9 mouse cellular contexts compared by ENCODE assay signal in genomic region chr19:38258651-38259065, GRCm38 (mm10). TPM values are rescaled to one million over a fixed set of nuclear protein-coding genes. Genes with fewer than 3 reads are reported as not detected.
DNase-seq lines count a peak whose midpoint lies in the region; ATAC-seq and TF ChIP-seq lines count a peak whose summit lies in the region.
"Had no signal": no experiment of that assay in that cellular context is flagged by ENCODE, and none has a peak within 500 bp of the region (broad histone marks: within the 10 kb centered on the region; RNA-seq: fewer than 3 reads in every experiment).

No protein-coding gene starts in this region.

- H3K4me2 ChIP-seq in hindbrain, embryonic 14.5 days (replicated peaks) = no peak overlapping the region
- no peak overlapping the region for H3K4me2 ChIP-seq in hindbrain, embryonic 12.5 days (replicated peaks)
- H3K4me2 ChIP-seq in CH12.LX (ENCODE audit: insufficient read depth, low read depth, poor library complexity, severe bottlenecking) = no peak overlapping the region

- no peak overlapping the region for H3K4me3 ChIP-seq in hindbrain, embryonic 14.5 days (replicated peaks; ENCODE audit: low read length)
- no peak overlapping the region for H3K4me3 ChIP-seq in hindbrain, embryonic 12.5 days
- no peak overlapping the region for H3K4me3 ChIP-seq in CH12.LX (replicated peaks in 1 of 3; ENCODE audit: low read depth in 2 of 3, low read length in 2 of 3, poor library complexity in 1 of 3)
- H3K4me3 ChIP-seq: erythroblast, embryonic 14.5 days had no signal

- no peak for TF ChIP-seq EP300 in CH12.LX (IDR thresholded peaks at IDR 0.05; ENCODE audit: low read length)

- H3K27ac ChIP-seq in hindbrain, embryonic 14.5 days = 0 out of 2 replicates have a peak overlapping the region, but pooled peaks have one; percentile 3
- H3K27ac ChIP-seq in hindbrain, embryonic 12.5 days = no peak overlapping the region
- H3K27ac ChIP-seq in CH12.LX (ENCODE audit: insufficient read depth, low read depth) = no peak overlapping the region

- TF ChIP-seq RAD21 in CH12.LX (IDR thresholded peaks at IDR 0.05; ENCODE audit: low read depth, low read length) = no peak

- H3K27me3 ChIP-seq in hindbrain, embryonic 14.5 days (ENCODE audit: control insufficient read depth, insufficient read depth, low read length) = no peaks in the 10 kb centered on the region
- peaks cover 3% of the 10 kb centered on the region; the same call in 1 of the 2 replicates for H3K27me3 ChIP-seq in hindbrain, embryonic 12.5 days
- H3K27me3 ChIP-seq in CH12.LX (replicated peaks) = no peaks in the 10 kb centered on the region

- WGBS in hindbrain, embryonic 14.5 days = 93% methylated on average over 3 of the region's 3 CpGs
- 81% methylated on average over 3 of the region's 3 CpGs for WGBS in hindbrain, embryonic 12.5 days

- no peak overlapping the region for H3K9ac ChIP-seq in hindbrain, embryonic 14.5 days
- no peak overlapping the region for H3K9ac ChIP-seq in hindbrain, embryonic 12.5 days
- no peak overlapping the region for H3K9ac ChIP-seq in CH12.LX (ENCODE audit: insufficient read depth, low read depth)

- DNase-seq in hindbrain, embryonic 14.5 days (ENCODE audit: low spot score) = peak; percentile 62
- DNase-seq in CH12.LX (ENCODE audit: extremely low read depth) = no peak
- DNase-seq in cerebellum, adult 18-20 months = peak; percentile 66 to 68
- peak; percentile 47 to 60 for DNase-seq in layer of hippocampus, postnatal 10 days (ENCODE audit: low spot score in 2 of 2)
- no peak for DNase-seq in urinary bladder, postnatal 10 days (ENCODE audit: low spot score)
- DNase-seq in MN1 (ENCODE audit: low spot score) = no peak

- no peaks in the 10 kb centered on the region for H3K9me3 ChIP-seq in hindbrain, embryonic 14.5 days (ENCODE audit: control insufficient read depth, low read length)
- no peaks in the 10 kb centered on the region for H3K9me3 ChIP-seq in hindbrain, embryonic 12.5 days (replicated peaks)
- H3K9me3 ChIP-seq in CH12.LX (replicated peaks; ENCODE audit: low read length) = no peaks in the 10 kb centered on the region

- H3K4me1 ChIP-seq in hindbrain, embryonic 14.5 days (replicated peaks; ENCODE audit: control insufficient read depth, insufficient read depth, low read length) = 0 out of 2 replicates have a peak, but pooled peaks cover under 1% of the 10 kb centered on the region
- no peaks in the 10 kb centered on the region for H3K4me1 ChIP-seq in hindbrain, embryonic 12.5 days
- peaks cover 3 to 17% of the 10 kb centered on the region in 2 experiments; a peak in 3 of 4 replicates for H3K4me1 ChIP-seq in CH12.LX (ENCODE audit: control insufficient read depth in 1 of 2, insufficient read depth in 2 of 2)

- peak; percentile 61; the same call in 1 of the 2 replicates for ATAC-seq in hindbrain, embryonic 14.5 days (ENCODE audit: low FRiP score)
- ATAC-seq in hindbrain, embryonic 12.5 days (ENCODE audit: low FRiP score) = no peak; the same call in 1 of the 2 replicates
- ATAC-seq in megakaryocyte progenitor cell, adult 5-6 weeks (replicated peaks; ENCODE audit: poor library complexity) = no peak

- TF ChIP-seq CTCF in CH12.LX (conservative IDR thresholded peaks at IDR 0.05 in 1 of 2, IDR thresholded peaks at IDR 0.05 in 1 of 2; ENCODE audit: low read depth in 2 of 2, low read length in 2 of 2) = no peak

- dilution Hi-C loops in CH12.LX (cut with MboI; ENCODE audit: extremely low pct_ligation_motif_present, extremely low pct_unique_long_range_greater_than_20kb, low sequenced_read_pairs) = no loop called here

- no peaks in the 10 kb centered on the region for H3K79me2 ChIP-seq in CH12.LX (replicated peaks; ENCODE audit: control insufficient read depth, extremely low read depth, insufficient read depth, poor library complexity, severe bottlenecking)

- in situ Hi-C loops in CH12.LX (cut with MboI; ENCODE audit: low pct_ligation_motif_present, low pct_unique_long_range_greater_than_20kb, low sequenced_read_pairs) = loop anchor here (10.0 kb wide), 1 partner anchor 96 kb away; no protein-coding TSS in a partner anchor

- no peaks in the 10 kb centered on the region for H3K36me3 ChIP-seq in hindbrain, embryonic 14.5 days (replicated peaks; ENCODE audit: control insufficient read depth, insufficient read depth)
- no peaks in the 10 kb centered on the region for H3K36me3 ChIP-seq in hindbrain, embryonic 12.5 days
- no peaks in the 10 kb centered on the region for H3K36me3 ChIP-seq in CH12.LX (replicated peaks in 1 of 2; ENCODE audit: control insufficient read depth in 1 of 2, insufficient read depth in 1 of 2, low read length in 1 of 2)

- no peak for TF ChIP-seq POLR2A in CH12.LX (IDR thresholded peaks at IDR 0.05; ENCODE audit: low read depth, low read length)

TF ChIP-seq in CH12.LX, 34 proteins besides CTCF, POLR2A, EP300 and RAD21:
- TF ChIP-seq SIN3A (IDR thresholded peaks at IDR 0.05; ENCODE audit: low read length) (no peak), KAT2A (IDR thresholded peaks at IDR 0.05; ENCODE audit: insufficient replicate concordance, low read length) (0 out of 2 replicates have a peak, but pooled peaks have one; percentile 14), HCFC1 (IDR thresholded peaks at IDR 0.05; ENCODE audit: low read depth, low read length) (peak; percentile 85)

RNA-seq across cellular contexts. Expression of gene Lgi1, which starts 5.7 kb away (rescaled TPM):
- 22.2 TPM in 2 replicates for polyA plus RNA-seq in hindbrain, embryonic 14.5 days (2014; fragmentation: Nextera tagmentation; extraction: Ambion mirVana)
- polyA plus RNA-seq in hindbrain, embryonic 12.5 days (2016; fragmentation: Nextera tagmentation; extraction: Ambion mirVana) = 5.2 and 5.5 TPM in 2 replicates
- 0.04 TPM in 1 of 2 replicates, not detected in the other for total RNA-seq in CH12.LX (2012; rRNA removed)
- 0.11 and 0.20 TPM in 2 replicates for total RNA-seq in CH12.LX (2014; rRNA removed)
- polyA plus RNA-seq in CH12.LX (2012; ENCODE audit: insufficient read length, low read depth) = 0.30 TPM in 1 of 2 replicates, not detected in the other
- total RNA-seq in layer of hippocampus, postnatal 10 days (2021) = 100 to 1,000 TPM; 117 to 133 TPM
- total RNA-seq in megakaryocyte progenitor cell, adult 5-6 weeks (2015) = 0.02 TPM in 1 of 2 replicates, not detected in the other
- total RNA-seq in megakaryocyte progenitor cell, adult 5-6 weeks (2017) = not detected in 2 replicates
- polyA plus RNA-seq: erythroblast, embryonic 14.5 days had no signal

RNA-seq across cellular contexts. Expression of gene Fra10ac1, which starts 34.7 kb away (rescaled TPM):
- polyA plus RNA-seq in hindbrain, embryonic 14.5 days (2014; fragmentation: Nextera tagmentation; extraction: Ambion mirVana) = 33.5 and 34.5 TPM in 2 replicates
- polyA plus RNA-seq in hindbrain, embryonic 12.5 days (2016; fragmentation: Nextera tagmentation; extraction: Ambion mirVana) = 52.7 and 55.2 TPM in 2 replicates
- total RNA-seq in CH12.LX (2012; rRNA removed) = 21.1 and 22.2 TPM in 2 replicates
- 21.6 and 24.9 TPM in 2 replicates for total RNA-seq in CH12.LX (2014; rRNA removed)
- polyA plus RNA-seq in CH12.LX (2012; ENCODE audit: insufficient read length, low read depth) = 50.4 and 60.5 TPM in 2 replicates
- total RNA-seq in layer of hippocampus, postnatal 10 days (2021) = 10 to 100 TPM; 18.5 to 20.8 TPM
- total RNA-seq in megakaryocyte progenitor cell, adult 5-6 weeks (2015) = 31.1 and 33.8 TPM in 2 replicates
- total RNA-seq in megakaryocyte progenitor cell, adult 5-6 weeks (2017) = 38.8 and 52.2 TPM in 2 replicates

Comparison
In these comparisons a context has a peak if more than half of its experiments do, and no peak if none do; other contexts are left out.
1. DNase-seq: peak in hindbrain, embryonic 14.5 days (single experiment), cerebellum, adult 18-20 months (2 of 2) and layer of hippocampus, postnatal 10 days (2 of 2); none in CH12.LX (single experiment), urinary bladder, postnatal 10 days (single experiment) and MN1 (single experiment).
2. RNA of gene Lgi1, which starts 5.7 kb away (total RNA-seq): 117 to 133 TPM in layer of hippocampus, postnatal 10 days; 0.04 to 0.20 TPM in CH12.LX and 0.02 TPM in megakaryocyte progenitor cell, adult 5-6 weeks; every median in the first group is over 10 times any median in the second.